Mouse (Mus musculus): Measurements from ENCODE around the gene Rexo1. TPM values are rescaled to one million over a fixed set of nuclear protein-coding genes. Genes with fewer than 3 reads are reported as not detected.

Rexo1 gene
- polyA plus RNA-seq, 1 experiment: 23.0 TPM

DNA sequence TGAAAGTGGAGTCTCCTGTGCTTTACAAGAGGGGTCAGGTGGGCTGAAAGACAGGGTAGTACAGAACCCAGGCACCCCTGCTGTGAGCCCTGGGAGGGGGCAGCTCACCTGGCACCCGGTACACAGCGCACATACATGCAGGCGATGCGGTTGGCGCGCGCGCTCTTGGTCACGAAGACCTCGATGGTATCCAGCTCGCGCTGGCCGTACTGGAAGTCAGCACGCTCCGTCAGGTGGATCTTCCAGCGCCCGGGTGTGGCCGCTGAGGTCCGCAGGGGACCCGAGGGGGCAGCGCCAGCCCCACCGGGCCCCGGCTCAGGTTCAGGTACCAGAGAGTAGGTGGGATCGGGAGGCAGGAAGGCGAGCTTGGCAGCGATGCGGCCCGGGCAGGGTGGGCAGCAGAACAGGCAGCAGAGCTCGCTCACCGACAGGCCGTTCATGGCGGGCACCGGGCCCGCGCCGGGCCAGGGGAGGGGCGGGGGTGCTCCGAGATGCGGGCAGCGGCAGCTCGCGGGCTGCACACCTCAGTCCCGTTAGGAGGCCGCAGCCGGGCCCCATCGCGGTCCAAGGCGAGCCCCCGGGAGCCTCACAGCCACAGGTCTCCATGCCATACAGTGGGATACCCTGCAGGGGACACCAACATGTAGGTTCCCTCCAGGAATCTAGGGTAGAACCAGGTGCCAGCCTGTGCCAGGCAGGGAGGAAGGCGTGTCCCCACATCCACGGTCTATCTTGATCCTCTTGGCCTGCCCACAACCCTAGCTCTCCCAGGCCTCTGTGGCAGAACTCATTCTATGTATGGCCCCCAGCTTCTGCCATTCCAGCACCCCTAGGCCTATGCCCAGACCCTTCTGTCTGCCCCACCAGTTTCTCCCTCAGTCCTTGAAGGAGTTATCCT is 25.3 kb upstream of the Rexo1 start:
- Histone ChIP-seq H3K27me3 (ENCODE audit: control insufficient read depth, insufficient read depth, insufficient read length) (no peaks in the 10 kb centered on the region), H3K36me3 (ENCODE audit: control insufficient read depth, insufficient read depth) (peaks cover 13% of the 10 kb centered on the region), H3K79me2 (ENCODE audit: control insufficient read depth, insufficient read depth) (peaks cover 42% of the 10 kb centered on the region), H3K4me3 (ENCODE audit: insufficient read depth, poor library complexity, severe bottlenecking) (no peak overlapping the region), H3ac (ENCODE audit: control insufficient read depth, insufficient read length, low read depth) (no peak overlapping the region), H3K79me3 (ENCODE audit: low read depth) (peaks cover 20% of the 10 kb centered on the region)
- TF ChIP-seq CTCF (IDR thresholded peaks at IDR 0.05; ENCODE audit: control insufficient read depth, insufficient read depth, insufficient read length) (no peak), CEBPB (IDR thresholded peaks at IDR 0.05; ENCODE audit: low read depth) (no peak), FOSL1 (IDR thresholded peaks at IDR 0.05; ENCODE audit: insufficient read depth, low read length, poor library complexity, severe bottlenecking) (no peak), MYOG (IDR thresholded peaks at IDR 0.05; ENCODE audit: control insufficient read depth, extremely low read depth, insufficient read length) (no peak), MAX (IDR thresholded peaks at IDR 0.05) (no peak), USF1 (IDR thresholded peaks at IDR 0.05; ENCODE audit: low read depth) (no peak), MYOD1 (IDR thresholded peaks at IDR 0.05; ENCODE audit: control insufficient read depth, insufficient read length, low read depth) (no peak)

GRCm38 (mm10) chr10:80585581-80585980 is 24.2 kb upstream of the Rexo1 start:
- TF ChIP-seq CEBPB (IDR thresholded peaks at IDR 0.05; ENCODE audit: low read depth) (no peak), FOSL1 (IDR thresholded peaks at IDR 0.05; ENCODE audit: insufficient read depth, low read length, poor library complexity, severe bottlenecking) (no peak), MYOG (IDR thresholded peaks at IDR 0.05; ENCODE audit: control insufficient read depth, extremely low read depth, insufficient read length) (no peak), CTCF (IDR thresholded peaks at IDR 0.05; ENCODE audit: control insufficient read depth, insufficient read depth, insufficient read length) (no peak), MAX (IDR thresholded peaks at IDR 0.05) (no peak), USF1 (IDR thresholded peaks at IDR 0.05; ENCODE audit: low read depth) (no peak), MYOD1 (IDR thresholded peaks at IDR 0.05; ENCODE audit: control insufficient read depth, insufficient read length, low read depth) (no peak)
- H3K27me3 ChIP-seq (ENCODE audit: control insufficient read depth, insufficient read depth, insufficient read length): no peaks in the 10 kb centered on the region
- H3ac ChIP-seq (ENCODE audit: control insufficient read depth, insufficient read length, low read depth): no peak overlapping the region
- H3K36me3 ChIP-seq (ENCODE audit: control insufficient read depth, insufficient read depth): peaks cover 13% of the 10 kb centered on the region
- peaks cover 42% of the 10 kb centered on the region for H3K79me2 ChIP-seq (ENCODE audit: control insufficient read depth, insufficient read depth)
- peaks cover 20% of the 10 kb centered on the region for H3K79me3 ChIP-seq (ENCODE audit: low read depth)
- no peak overlapping the region for H3K4me3 ChIP-seq (ENCODE audit: insufficient read depth, poor library complexity, severe bottlenecking)

- Histone ChIP-seq H3ac (ENCODE audit: control insufficient read depth, insufficient read length, low read depth) (no peak overlapping the region), H3K79me3 (ENCODE audit: low read depth) (peaks cover 20% of the 10 kb centered on the region), H3K4me3 (ENCODE audit: insufficient read depth, poor library complexity, severe bottlenecking) (no peak overlapping the region), H3K79me2 (ENCODE audit: control insufficient read depth, insufficient read depth) (peaks cover 40% of the 10 kb centered on the region), H3K27me3 (ENCODE audit: control insufficient read depth, insufficient read depth, insufficient read length) (no peaks in the 10 kb centered on the region), H3K36me3 (ENCODE audit: control insufficient read depth, insufficient read depth) (peaks cover 13% of the 10 kb centered on the region)
- TF ChIP-seq FOSL1 (IDR thresholded peaks at IDR 0.05; ENCODE audit: insufficient read depth, low read length, poor library complexity, severe bottlenecking) (no peak), MYOG (IDR thresholded peaks at IDR 0.05; ENCODE audit: control insufficient read depth, extremely low read depth, insufficient read length) (no peak), MYOD1 (IDR thresholded peaks at IDR 0.05; ENCODE audit: control insufficient read depth, insufficient read length, low read depth) (no peak), CTCF (IDR thresholded peaks at IDR 0.05; ENCODE audit: control insufficient read depth, insufficient read depth, insufficient read length) (no peak), CEBPB (IDR thresholded peaks at IDR 0.05; ENCODE audit: low read depth) (no peak), MAX (IDR thresholded peaks at IDR 0.05) (no peak), USF1 (IDR thresholded peaks at IDR 0.05; ENCODE audit: low read depth) (no peak)
Observed at GRCm38 (mm10) chr10:80584642-80585552, 23.5 kb upstream of the Rexo1 start.

GRCm38 (mm10) chr10:80584045-80584488 is 22.7 kb upstream of the Rexo1 start:
- Histone ChIP-seq H3K27me3 (ENCODE audit: control insufficient read depth, insufficient read depth, insufficient read length) (no peaks in the 10 kb centered on the region), H3K79me3 (ENCODE audit: low read depth) (peaks cover 12% of the 10 kb centered on the region), H3K79me2 (ENCODE audit: control insufficient read depth, insufficient read depth) (peaks cover 32% of the 10 kb centered on the region), H3ac (ENCODE audit: control insufficient read depth, insufficient read length, low read depth) (no peak overlapping the region), H3K36me3 (ENCODE audit: control insufficient read depth, insufficient read depth) (peaks cover 13% of the 10 kb centered on the region), H3K4me3 (ENCODE audit: insufficient read depth, poor library complexity, severe bottlenecking) (no peak overlapping the region)
- no peak for TF ChIP-seq MYOD1 (IDR thresholded peaks at IDR 0.05; ENCODE audit: control insufficient read depth, insufficient read length, low read depth)
- TF ChIP-seq CEBPB (IDR thresholded peaks at IDR 0.05; ENCODE audit: low read depth): no peak
- no peak for TF ChIP-seq MYOG (IDR thresholded peaks at IDR 0.05; ENCODE audit: control insufficient read depth, extremely low read depth, insufficient read length)
- TF ChIP-seq CTCF (IDR thresholded peaks at IDR 0.05; ENCODE audit: control insufficient read depth, insufficient read depth, insufficient read length): no peak
- TF ChIP-seq USF1 (IDR thresholded peaks at IDR 0.05; ENCODE audit: low read depth): no peak
- no peak for TF ChIP-seq MAX (IDR thresholded peaks at IDR 0.05)
- no peak for TF ChIP-seq FOSL1 (IDR thresholded peaks at IDR 0.05; ENCODE audit: insufficient read depth, low read length, poor library complexity, severe bottlenecking)

DNA sequence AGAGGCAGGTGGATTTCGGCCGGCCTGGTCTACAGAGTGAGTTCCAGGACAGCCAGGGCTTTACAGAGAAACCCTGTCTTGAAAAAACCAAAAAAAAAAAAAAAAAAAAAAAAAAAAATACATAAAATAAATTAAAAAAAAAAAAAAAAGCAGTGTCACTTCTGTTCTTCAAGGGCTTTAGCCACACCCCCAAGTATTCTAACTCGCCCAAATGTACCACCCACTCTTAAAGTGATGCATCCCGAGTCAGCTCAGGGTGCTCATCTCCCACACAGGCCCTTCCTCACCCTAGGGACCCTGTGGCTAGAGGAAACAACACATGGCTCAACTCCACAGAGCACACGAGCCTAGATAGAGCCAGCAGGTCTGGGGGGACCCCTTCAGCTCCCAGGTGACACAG is 21.7 kb upstream of the Rexo1 start:
- no peak overlapping the region for H3K4me3 ChIP-seq (ENCODE audit: insufficient read depth, poor library complexity, severe bottlenecking)
- H3K79me2 ChIP-seq (ENCODE audit: control insufficient read depth, insufficient read depth): peaks cover 22% of the 10 kb centered on the region
- peaks cover 13% of the 10 kb centered on the region for H3K36me3 ChIP-seq (ENCODE audit: control insufficient read depth, insufficient read depth)
- TF ChIP-seq USF1 (IDR thresholded peaks at IDR 0.05; ENCODE audit: low read depth) (no peak), MYOD1 (IDR thresholded peaks at IDR 0.05; ENCODE audit: control insufficient read depth, insufficient read length, low read depth) (no peak), MYOG (IDR thresholded peaks at IDR 0.05; ENCODE audit: control insufficient read depth, extremely low read depth, insufficient read length) (no peak), CEBPB (IDR thresholded peaks at IDR 0.05; ENCODE audit: low read depth) (no peak)
- H3K27me3 ChIP-seq (ENCODE audit: control insufficient read depth, insufficient read depth, insufficient read length): no peaks in the 10 kb centered on the region
- peaks cover 3% of the 10 kb centered on the region for H3K79me3 ChIP-seq (ENCODE audit: low read depth)
- H3ac ChIP-seq (ENCODE audit: control insufficient read depth, insufficient read length, low read depth): no peak overlapping the region
